In genomic region chr12:80106138-80106895, GRCm38 (mm10) we compare ENCODE assay signal across 12 mouse cellular contexts. TPM values are rescaled to one million over a fixed set of nuclear protein-coding genes. Genes with fewer than 3 reads are reported as not detected.
A peak's percentile ranks its signal among the peaks of the same experiment; 100 is the strongest.
DNase-seq lines count a peak whose midpoint lies in the region; ATAC-seq and TF ChIP-seq lines count a peak whose summit lies in the region.
"Had no signal": no experiment of that assay in that cellular context is flagged by ENCODE, and none has a peak within 500 bp of the region (broad histone marks: within the 10 kb centered on the region; RNA-seq: fewer than 3 reads in every experiment).

No protein-coding gene starts in this region.

- no peaks in the 10 kb centered on the region for H3K9me3 ChIP-seq in embryonic facial prominence, embryonic 11.5 days (replicated peaks; ENCODE audit: control insufficient read depth, low read length)
- no peaks in the 10 kb centered on the region for H3K9me3 ChIP-seq in embryonic facial prominence, embryonic 10.5 days
- H3K9me3 ChIP-seq in kidney, embryonic 16.5 days (ENCODE audit: low read length): no peaks in the 10 kb centered on the region
- H3K9me3 ChIP-seq in limb, embryonic 14.5 days (ENCODE audit: control insufficient read depth, low read length): no peaks in the 10 kb centered on the region
- H3K9me3 ChIP-seq: liver, embryonic 13.5 days had no signal

- H3K27me3 ChIP-seq in embryonic facial prominence, embryonic 11.5 days (ENCODE audit: control insufficient read depth, insufficient read depth, low read length): no peaks in the 10 kb centered on the region
- H3K27me3 ChIP-seq in embryonic facial prominence, embryonic 10.5 days (replicated peaks; ENCODE audit: low read depth, poor library complexity, severe bottlenecking): no peaks in the 10 kb centered on the region
- no peaks in the 10 kb centered on the region for H3K27me3 ChIP-seq in kidney, embryonic 16.5 days (ENCODE audit: insufficient read depth, low read length)
- H3K27me3 ChIP-seq in limb, embryonic 14.5 days (ENCODE audit: control insufficient read depth, insufficient read depth, low read length): no peaks in the 10 kb centered on the region
- H3K27me3 ChIP-seq: liver, embryonic 13.5 days had no signal

- H3K4me3 ChIP-seq in embryonic facial prominence, embryonic 11.5 days (ENCODE audit: low read depth, low read length): no peak overlapping the region
- no peak overlapping the region for H3K4me3 ChIP-seq in embryonic facial prominence, embryonic 10.5 days
- H3K4me3 ChIP-seq in kidney, embryonic 16.5 days (ENCODE audit: low read length): no peak overlapping the region
- no peak overlapping the region for H3K4me3 ChIP-seq in limb, embryonic 14.5 days (replicated peaks; ENCODE audit: low read length)
- H3K4me3 ChIP-seq: heart, adult 2 months; liver, embryonic 13.5 days had no signal

- 0 out of 2 replicates have a peak, but pooled peaks have one; percentile 17 for ATAC-seq in embryonic facial prominence, embryonic 11.5 days (replicated peaks; ENCODE audit: insufficient number of reproducible peaks, low FRiP score, low TSS enrichment, low read depth)
- no peak for ATAC-seq in kidney, embryonic 16.5 days (ENCODE audit: low FRiP score, low TSS enrichment)
- 0 out of 2 replicates have a peak, but pooled peaks have one; percentile 1 for ATAC-seq in limb, embryonic 14.5 days (ENCODE audit: low FRiP score, low read depth)

- no peak overlapping the region for H3K9ac ChIP-seq in embryonic facial prominence, embryonic 11.5 days (replicated peaks; ENCODE audit: low read length)
- H3K9ac ChIP-seq in kidney, embryonic 16.5 days (replicated peaks; ENCODE audit: low read length): no peak overlapping the region
- H3K9ac ChIP-seq in limb, embryonic 14.5 days (ENCODE audit: low read depth, low read length, severe bottlenecking): no peak overlapping the region
- H3K9ac ChIP-seq: liver, embryonic 13.5 days had no signal

- H3K4me2 ChIP-seq in embryonic facial prominence, embryonic 11.5 days (ENCODE audit: low read depth, low read length): no peak overlapping the region
- H3K4me2 ChIP-seq in kidney, embryonic 16.5 days (replicated peaks; ENCODE audit: low read depth, low read length): no peak overlapping the region
- no peak overlapping the region for H3K4me2 ChIP-seq in limb, embryonic 14.5 days (replicated peaks; ENCODE audit: low read depth, low read length, severe bottlenecking)
- H3K4me2 ChIP-seq: liver, embryonic 13.5 days had no signal

- H3K36me3 ChIP-seq in embryonic facial prominence, embryonic 11.5 days (replicated peaks; ENCODE audit: control insufficient read depth, insufficient read depth, low read depth, low read length): peaks cover 12% of the 10 kb centered on the region
- peaks cover 56% of the 10 kb centered on the region for H3K36me3 ChIP-seq in embryonic facial prominence, embryonic 10.5 days (replicated peaks)
- H3K36me3 ChIP-seq in kidney, embryonic 16.5 days (ENCODE audit: insufficient read depth, low read length): peaks cover 26% of the 10 kb centered on the region
- H3K36me3 ChIP-seq in limb, embryonic 14.5 days (ENCODE audit: control insufficient read depth, insufficient read depth, low read length): peaks cover 36% of the 10 kb centered on the region

- no peak for TF ChIP-seq POLR2A in limb, embryonic 14.5 days (IDR thresholded peaks at IDR 0.05; ENCODE audit: borderline replicate concordance, extremely low read depth, insufficient read depth, insufficient read length)

- 89% methylated on average over 4 of the region's 4 CpGs for WGBS in embryonic facial prominence, embryonic 11.5 days
- 87% methylated on average over 4 of the region's 4 CpGs for WGBS in embryonic facial prominence, embryonic 10.5 days
- 69% methylated on average over 4 of the region's 4 CpGs for WGBS in kidney, embryonic 16.5 days
- WGBS in limb, embryonic 14.5 days: 76% methylated on average over 4 of the region's 4 CpGs

- H3K4me1 ChIP-seq in embryonic facial prominence, embryonic 11.5 days (ENCODE audit: control insufficient read depth, insufficient read depth, low read length): no peaks in the 10 kb centered on the region; the same call in 1 of the 2 replicates
- H3K4me1 ChIP-seq in embryonic facial prominence, embryonic 10.5 days: peaks cover 31% of the 10 kb centered on the region
- peaks cover 35% of the 10 kb centered on the region for H3K4me1 ChIP-seq in kidney, embryonic 16.5 days (ENCODE audit: insufficient read depth, low read length)
- 0 out of 2 replicates have a peak, but pooled peaks cover 4% of the 10 kb centered on the region for H3K4me1 ChIP-seq in limb, embryonic 14.5 days (ENCODE audit: control insufficient read depth, insufficient read depth, low read length)

- DNase-seq in embryonic facial prominence, embryonic 11.5 days (ENCODE audit: low spot score): peak; percentile 11
- no peak for DNase-seq in embryonic facial prominence, embryonic 10.5 days (ENCODE audit: low spot score)
- DNase-seq in kidney, postnatal 4 days: no peak
- DNase-seq in CD4-positive helper T cell, adult 2 months (ENCODE audit: low read depth, low spot score): peak; percentile 22
- no peak for DNase-seq in limb, embryonic 14.5 days (ENCODE audit: low spot score)
- DNase-seq in adrenal gland, postnatal 25 days: no peak
- DNase-seq in cerebellum, postnatal 25 days: no peak
- DNase-seq: liver, embryonic 13.5 days; right cerebral cortex, postnatal 4 days; thymus, adult 2 months had no signal

- no peak overlapping the region for H3K27ac ChIP-seq in embryonic facial prominence, embryonic 11.5 days (replicated peaks; ENCODE audit: low read depth, low read length)
- H3K27ac ChIP-seq in embryonic facial prominence, embryonic 10.5 days (replicated peaks): no peak overlapping the region
- peak overlapping the region; percentile 67 for H3K27ac ChIP-seq in kidney, embryonic 16.5 days (ENCODE audit: low read length)
- H3K27ac ChIP-seq in limb, embryonic 14.5 days (replicated peaks; ENCODE audit: low read depth, low read length): no peak overlapping the region
- H3K27ac ChIP-seq: heart, adult 2 months had no signal

RNA-seq across cellular contexts. Expression of gene Zfp36l1, which starts 6.5 kb away (rescaled TPM):
- 154 and 160 TPM in 2 replicates for polyA plus RNA-seq in embryonic facial prominence, embryonic 11.5 days (2014; fragmentation: Nextera tagmentation; extraction: Ambion mirVana)
- 114 and 119 TPM in 2 replicates for polyA plus RNA-seq in embryonic facial prominence, embryonic 10.5 days (2016; fragmentation: Nextera tagmentation; extraction: Ambion mirVana)
- polyA plus RNA-seq in kidney, embryonic 16.5 days (2015; fragmentation: Nextera tagmentation; extraction: Ambion mirVana): 130 and 153 TPM in 2 replicates
- polyA plus RNA-seq in limb, embryonic 14.5 days (2012; rRNA removed): 245 and 413 TPM in 2 replicates
- 195 and 209 TPM in 2 replicates for polyA plus RNA-seq in limb, embryonic 14.5 days (2014; fragmentation: Nextera tagmentation; extraction: Ambion mirVana)
- 225 TPM in 2 replicates for total RNA-seq in adrenal gland, postnatal 25 days (2021)

Comparison
In these comparisons a context has a peak if more than half of its experiments do, and no peak if none do; other contexts are left out.
1. DNase-seq: peak in embryonic facial prominence, embryonic 11.5 days (single experiment) and CD4-positive helper T cell, adult 2 months (single experiment); none in embryonic facial prominence, embryonic 10.5 days (single experiment), kidney, postnatal 4 days (0 of 2), limb, embryonic 14.5 days (single experiment), adrenal gland, postnatal 25 days (single experiment) and cerebellum, postnatal 25 days (0 of 2).